ENCODE assay signal across 11 mouse cellular contexts in the genomic region with DNA sequence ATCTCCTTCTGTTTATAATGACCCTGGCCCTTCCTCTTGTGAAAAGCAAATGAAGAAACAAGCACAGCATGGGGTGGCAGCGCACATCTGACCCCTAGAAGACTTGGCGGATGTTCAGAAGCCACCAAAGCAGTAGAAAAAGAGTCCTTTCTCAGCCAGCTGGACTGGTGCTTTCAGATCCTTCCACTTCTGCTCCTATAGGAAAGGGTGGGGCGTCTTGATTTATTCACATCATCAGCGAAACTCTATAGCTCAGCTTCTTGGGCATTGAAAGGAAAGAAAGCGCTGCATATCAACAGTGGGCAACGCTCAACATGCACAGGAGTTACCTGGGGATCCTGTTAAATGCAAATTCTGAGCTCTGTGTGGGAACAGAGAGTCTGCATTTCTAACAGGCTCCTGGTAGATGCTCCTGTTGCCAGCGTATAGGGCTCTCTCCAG.
A peak's percentile ranks its signal among the peaks of the same experiment; 100 is the strongest.
DNase-seq lines count a peak whose midpoint lies in the region; ATAC-seq lines count a peak whose summit lies in the region.
"Had no signal": no experiment of that assay in that cellular context is flagged by ENCODE, and none has a peak within 500 bp of the region (broad histone marks: within the 10 kb centered on the region; RNA-seq: fewer than 3 reads in every experiment).

No protein-coding gene starts in this region.

- H3K4me1 ChIP-seq in hindbrain, embryonic 10.5 days (replicated peaks) = peaks cover 7% of the 10 kb centered on the region
- peaks cover 7% of the 10 kb centered on the region; the same call in 1 of the 2 replicates for H3K4me1 ChIP-seq in midbrain, embryonic 14.5 days (ENCODE audit: control insufficient read depth, insufficient read depth, low read length)
- H3K4me1 ChIP-seq: liver, embryonic 12.5 days had no signal

- ATAC-seq in midbrain, embryonic 14.5 days (ENCODE audit: low FRiP score, low TSS enrichment) = no peak
- ATAC-seq: activated CD4-positive, CD25-positive, alpha-beta regulatory T cell, adult 4 months; liver, embryonic 12.5 days had no signal

- H3K4me3 ChIP-seq in hindbrain, embryonic 10.5 days = no peak overlapping the region
- H3K4me3 ChIP-seq in midbrain, embryonic 14.5 days (replicated peaks; ENCODE audit: low read depth, low read length) = no peak overlapping the region
- H3K4me3 ChIP-seq: gastrocnemius, adult 2 months; liver, embryonic 12.5 days had no signal

- no peak overlapping the region for H3K9ac ChIP-seq in midbrain, embryonic 14.5 days (replicated peaks; ENCODE audit: low read length)
- H3K9ac ChIP-seq: liver, embryonic 12.5 days had no signal

- no peaks in the 10 kb centered on the region for H3K27me3 ChIP-seq in hindbrain, embryonic 10.5 days (ENCODE audit: insufficient read depth, poor library complexity, severe bottlenecking)
- H3K27me3 ChIP-seq in midbrain, embryonic 14.5 days (ENCODE audit: control insufficient read depth, insufficient read depth, low read length) = no peaks in the 10 kb centered on the region
- H3K27me3 ChIP-seq: liver, embryonic 12.5 days had no signal

- no peaks in the 10 kb centered on the region for H3K36me3 ChIP-seq in hindbrain, embryonic 10.5 days
- no peaks in the 10 kb centered on the region for H3K36me3 ChIP-seq in midbrain, embryonic 14.5 days (ENCODE audit: control insufficient read depth, insufficient read depth, low read length)
- H3K36me3 ChIP-seq: liver, embryonic 12.5 days had no signal

- no peak overlapping the region for H3K27ac ChIP-seq in hindbrain, embryonic 10.5 days
- H3K27ac ChIP-seq in midbrain, embryonic 14.5 days (replicated peaks; ENCODE audit: low read depth, low read length) = 0 out of 2 replicates have a peak overlapping the region, but pooled peaks have one; percentile 5
- H3K27ac ChIP-seq: gastrocnemius, adult 2 months; liver, embryonic 12.5 days had no signal

- DNase-seq in adrenal gland, postnatal 14 days = peak; percentile 15
- DNase-seq in adrenal gland, postnatal 4 days (ENCODE audit: low spot score in 2 of 2) = no peak
- DNase-seq in Muller cell, postnatal 12 days (ENCODE audit: inconsistent ontology term) = peak; percentile 54
- DNase-seq in hindbrain, embryonic 10.5 days (ENCODE audit: low spot score) = peak; percentile 16
- peak; percentile 43 for DNase-seq in midbrain, embryonic 14.5 days
- DNase-seq in yolk sac, embryonic 10.5 days (ENCODE audit: low spot score) = no peak
- no peak for DNase-seq in heart, adult 18-20 months
- DNase-seq in left cerebral cortex, adult 8-10 months (ENCODE audit: low spot score in 2 of 2) = no peak
- DNase-seq: gastrocnemius, adult 2 months had no signal

- no peaks in the 10 kb centered on the region for H3K9me3 ChIP-seq in hindbrain, embryonic 10.5 days
- H3K9me3 ChIP-seq in midbrain, embryonic 14.5 days (ENCODE audit: control insufficient read depth, low read length) = no peaks in the 10 kb centered on the region
- H3K9me3 ChIP-seq: liver, embryonic 12.5 days had no signal

- WGBS in hindbrain, embryonic 10.5 days = 9% methylated on average over 7 of the region's 7 CpGs
- 17% methylated on average over 7 of the region's 7 CpGs for WGBS in midbrain, embryonic 14.5 days

- peak overlapping the region; percentile 31 for H3K4me2 ChIP-seq in midbrain, embryonic 14.5 days (ENCODE audit: low read length)
- H3K4me2 ChIP-seq: liver, embryonic 12.5 days had no signal

Comparison
In these comparisons a context has a peak if more than half of its experiments do, and no peak if none do; other contexts are left out.
1. DNase-seq: peak in adrenal gland, postnatal 14 days (single experiment), Muller cell, postnatal 12 days (single experiment), hindbrain, embryonic 10.5 days (single experiment) and midbrain, embryonic 14.5 days (single experiment); none in adrenal gland, postnatal 4 days (0 of 2), yolk sac, embryonic 10.5 days (single experiment), heart, adult 18-20 months (0 of 2) and left cerebral cortex, adult 8-10 months (0 of 2).